Mouse (Mus musculus) heart, postnatal 0 days (tissue): Measurements from ENCODE around the gene Ppp1r12b. TPM values are rescaled to one million over a fixed set of nuclear protein-coding genes. Genes with fewer than 3 reads are reported as not detected.

ENCODE experiments used
- ATAC-seq: fragments of 200-750 bp; cut with Nextera tagmentation; 2 replicates; pipeline ENCODE4 v1.8.0; 2017; ENCODE audit warnings: low read depth, moderate number of reproducible peaks, moderate library complexity; ENCODE audit not compliant: insufficient read depth
- DNase-seq: peaks from one replicate; pipeline ENCODE4 v3.0.0-alpha.2; 2016; ENCODE audit warnings: low spot score
- H3K27ac ChIP-seq: fragments of 300-500 bp; sonication (generic); 2 replicates; pipeline ENCODE4 v1.5.1; 2014; ENCODE audit warnings: low read depth, mild to moderate bottlenecking
- H3K27me3 ChIP-seq: fragments of 300-500 bp; sonication (generic); 2 replicates; pipeline ENCODE4 v1.6.1; 2014; ENCODE audit warnings: low read length, mixed read lengths; ENCODE audit not compliant: control insufficient read depth, insufficient read depth
- H3K36me3 ChIP-seq: fragments of 300-500 bp; sonication (generic); replicated peaks from 2 replicates; pipeline ENCODE4 v1.6.1; 2014; ENCODE audit warnings: low read length, mixed read lengths; ENCODE audit not compliant: control insufficient read depth, insufficient read depth
- H3K4me1 ChIP-seq: fragments of 300-500 bp; sonication (generic); 2 replicates; pipeline ENCODE4 v1.6.1; 2014; ENCODE audit warnings: antibody characterized with exemption; ENCODE audit not compliant: control insufficient read depth, insufficient read depth
- H3K4me2 ChIP-seq: fragments of 300-500 bp; sonication (generic); 2 replicates; pipeline ENCODE4 v1.6.1; 2014; ENCODE audit warnings: low read depth, mild to moderate bottlenecking, low read length, moderate library complexity
- H3K4me3 ChIP-seq: fragments of 300-500 bp; sonication (generic); 2 replicates; pipeline ENCODE4 v1.5.1; 2014; ENCODE audit warnings: low read depth, low read length
- H3K9ac ChIP-seq: fragments of 300-500 bp; sonication (generic); replicated peaks from 2 replicates; pipeline ENCODE4 v1.6.1; 2014; ENCODE audit warnings: low read depth, low read length, mixed read lengths
- H3K9me3 ChIP-seq: fragments of 300-500 bp; sonication (generic); replicated peaks from 2 replicates; pipeline ENCODE4 v1.6.1; 2016; ENCODE audit warnings: low read length; ENCODE audit not compliant: control insufficient read depth
- CTCF ChIP-seq: IDR thresholded peaks from 2 replicates; pipeline ENCODE4 v1.5.1; 2016; ENCODE audit warnings: antibody characterized with exemption, control low read depth, low read depth
- EP300 ChIP-seq: IDR thresholded peaks from 2 replicates; pipeline ENCODE4 v1.6.1; 2016; ENCODE audit warnings: antibody characterized with exemption, low read depth
- WGBS: fragments of 180-500 bp; shearing (Covaris S2); extraction: QIAGEN DNeasy Blood & Tissue Kit; methylation state at CpG from one replicate; pipeline ENCODE4 v1.1.7; 2014; 5-methylcytosine and 5-hydroxymethylcytosine counted together
- polyA plus RNA-seq: library from polyadenylated mRNA; unstranded; fragments of >200 nt; fragmentation: Nextera tagmentation; extraction: Ambion mirVana; gene quantifications from 2 replicates; pipeline ENCODE4 v1.2.1, GENCODE M21; 2015
- total RNA-seq: library from RNA; depleted of rRNA; stranded (reverse); fragments of >200 nt; gene quantifications from 2 replicates; pipeline ENCODE4 v1.2.3, GENCODE M21; 2014; ENCODE audit warnings: low replicate concordance

Gene Ppp1r12b
- total and polyA plus RNA-seq, 2 experiments from 2014 or later = 23.0 to 69.9 TPM

DNA sequence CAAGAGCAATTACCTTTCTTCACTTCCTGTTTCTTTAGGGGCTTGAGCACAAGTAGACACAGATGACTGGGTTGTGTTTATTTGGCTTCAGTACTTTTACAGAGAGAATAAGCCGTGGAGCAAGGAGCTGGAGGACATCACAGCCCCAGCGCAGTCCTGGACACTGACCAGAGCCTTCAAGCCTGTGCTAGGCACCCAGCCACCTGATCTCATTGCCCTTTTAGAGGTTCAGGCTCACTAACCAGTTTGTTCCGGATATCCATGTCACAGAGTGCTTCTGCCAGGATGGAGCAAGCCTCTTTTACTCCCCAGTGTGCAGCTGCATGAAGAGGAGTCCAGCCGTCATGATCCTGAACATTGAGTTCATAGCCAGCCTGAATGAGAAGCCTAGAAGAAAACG, 63.8 kb downstream of the Ppp1r12b start:
- Histone ChIP-seq H3K4me3 (no peak overlapping the region), H3K9me3 (no peaks in the 10 kb centered on the region), H3K9ac (no peak overlapping the region), H3K27ac (no peak overlapping the region), H3K4me2 (no peak overlapping the region), H3K36me3 (peaks cover 71% of the 10 kb centered on the region), H3K27me3 (no peaks in the 10 kb centered on the region), H3K4me1 (no peaks in the 10 kb centered on the region)
- DNase-seq (no peak), ATAC-seq (no peak)
- WGBS = 80% methylated on average over 5 of the region's 5 CpGs
- TF ChIP-seq EP300 = no peak
- no peak for TF ChIP-seq CTCF

DNA sequence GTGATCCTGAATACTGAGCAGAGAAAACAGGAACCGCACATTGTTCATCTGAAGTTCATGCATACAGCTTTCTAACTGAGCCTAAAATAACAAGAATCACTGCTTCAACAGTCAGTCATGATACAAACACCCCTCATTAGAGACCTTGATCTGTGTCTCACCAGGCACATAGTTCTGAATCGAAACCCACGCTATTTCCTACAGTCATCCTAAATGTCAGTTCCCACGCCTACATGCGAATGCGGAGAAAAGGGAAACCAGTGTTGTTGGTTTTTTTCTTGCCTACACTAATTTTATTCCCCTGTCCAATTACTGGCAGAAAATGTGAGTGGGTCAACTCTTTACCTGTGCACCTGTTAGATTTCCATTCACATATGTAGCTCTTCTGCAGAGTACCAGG, 66.1 kb downstream of the Ppp1r12b start:
- no peak overlapping the region for H3K9ac ChIP-seq
- H3K4me3 ChIP-seq = no peak overlapping the region
- ATAC-seq = no peak
- H3K4me1 ChIP-seq = no peaks in the 10 kb centered on the region
- H3K27me3 ChIP-seq = no peaks in the 10 kb centered on the region
- peaks cover 76% of the 10 kb centered on the region for H3K36me3 ChIP-seq
- H3K9me3 ChIP-seq = no peaks in the 10 kb centered on the region
- DNase-seq = no peak
- TF ChIP-seq EP300 = no peak
- no peak for TF ChIP-seq CTCF
- no peak overlapping the region for H3K4me2 ChIP-seq
- 96% methylated on average over 6 of the region's 6 CpGs for WGBS
- H3K27ac ChIP-seq = no peak overlapping the region

DNA sequence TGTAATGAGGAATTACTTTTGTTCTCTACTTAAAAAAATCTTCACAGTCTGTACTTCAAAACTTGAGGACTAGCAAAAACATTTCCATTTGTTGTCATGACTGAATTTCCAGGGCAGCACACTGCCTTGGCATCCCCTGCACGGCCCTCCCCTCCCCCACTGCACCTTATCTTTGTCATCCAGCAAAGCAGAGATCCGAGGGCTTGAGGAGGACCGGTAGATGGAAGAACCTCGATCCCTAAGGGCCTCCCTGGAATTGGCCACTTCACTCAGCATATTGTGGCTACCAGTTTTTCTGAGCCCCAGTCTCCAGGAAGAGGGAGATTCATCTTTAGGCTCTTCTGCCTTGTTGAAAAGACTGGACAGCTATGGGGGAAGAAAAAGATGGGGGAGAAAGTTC, 79.9 kb downstream of the Ppp1r12b start:
- H3K9ac ChIP-seq = no peak overlapping the region
- no peak overlapping the region for H3K4me3 ChIP-seq
- H3K27ac ChIP-seq = no peak overlapping the region
- DNase-seq (no peak), ATAC-seq (no peak)
- H3K4me1 ChIP-seq = no peaks in the 10 kb centered on the region
- H3K4me2 ChIP-seq = no peak overlapping the region
- TF ChIP-seq CTCF (no peak), EP300 (no peak)
- H3K36me3 ChIP-seq = peaks cover 68% of the 10 kb centered on the region
- no peaks in the 10 kb centered on the region for H3K27me3 ChIP-seq
- 12% methylated on average over 4 of the region's 4 CpGs for WGBS
- no peaks in the 10 kb centered on the region for H3K9me3 ChIP-seq

DNA sequence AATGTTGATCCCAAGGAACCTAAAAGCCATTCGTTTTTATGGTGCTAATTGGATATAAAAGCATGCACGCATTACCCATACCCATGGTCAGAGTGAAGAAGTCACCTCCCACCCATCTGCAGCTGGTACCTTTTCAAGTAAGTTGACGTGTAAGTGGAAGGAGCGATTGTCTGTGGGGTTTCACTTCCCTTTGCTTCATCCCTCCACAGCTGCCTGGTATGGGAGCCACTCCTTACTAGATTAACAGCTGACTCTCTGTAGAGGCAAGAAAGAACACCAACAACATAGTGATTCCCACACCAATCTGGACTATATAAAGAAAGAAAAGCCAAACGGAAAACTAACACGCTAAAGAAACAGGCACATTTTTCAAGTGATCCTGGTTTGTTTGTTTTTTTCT, 83.1 kb downstream of the Ppp1r12b start:
- Histone ChIP-seq H3K9me3 (no peaks in the 10 kb centered on the region), H3K4me2 (no peak overlapping the region), H3K4me3 (no peak overlapping the region), H3K9ac (no peak overlapping the region), H3K27ac (no peak overlapping the region), H3K27me3 (no peaks in the 10 kb centered on the region), H3K4me1 (no peaks in the 10 kb centered on the region), H3K36me3 (peaks cover 73% of the 10 kb centered on the region)
- 82% methylated on average over 6 of the region's 6 CpGs for WGBS
- no peak for ATAC-seq
- no peak for DNase-seq
- no peak for TF ChIP-seq CTCF
- TF ChIP-seq EP300 = no peak

DNA sequence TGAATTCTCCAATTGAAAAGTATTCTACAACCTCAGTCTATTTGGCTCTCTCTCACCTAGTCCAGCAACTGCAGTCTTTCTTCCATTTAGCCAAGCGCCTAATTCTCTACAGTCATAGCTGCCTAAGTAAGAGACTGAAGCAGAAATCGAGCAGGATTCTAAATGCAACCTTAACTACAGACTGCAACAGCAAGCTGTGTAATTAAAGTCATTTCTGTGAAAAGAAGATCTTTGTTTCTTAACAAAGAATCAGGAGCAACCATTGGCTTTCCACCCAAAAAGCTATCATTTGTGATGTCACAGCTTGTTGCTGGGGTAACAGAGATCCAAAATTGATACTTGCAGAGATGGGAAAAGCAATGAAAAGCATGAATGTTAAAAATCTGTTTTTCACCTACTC, 89.3 kb downstream of the Ppp1r12b start:
- DNase-seq = no peak
- H3K36me3 ChIP-seq = peaks cover 61% of the 10 kb centered on the region
- WGBS = 87% methylated on average over 2 of the region's 2 CpGs

DNA sequence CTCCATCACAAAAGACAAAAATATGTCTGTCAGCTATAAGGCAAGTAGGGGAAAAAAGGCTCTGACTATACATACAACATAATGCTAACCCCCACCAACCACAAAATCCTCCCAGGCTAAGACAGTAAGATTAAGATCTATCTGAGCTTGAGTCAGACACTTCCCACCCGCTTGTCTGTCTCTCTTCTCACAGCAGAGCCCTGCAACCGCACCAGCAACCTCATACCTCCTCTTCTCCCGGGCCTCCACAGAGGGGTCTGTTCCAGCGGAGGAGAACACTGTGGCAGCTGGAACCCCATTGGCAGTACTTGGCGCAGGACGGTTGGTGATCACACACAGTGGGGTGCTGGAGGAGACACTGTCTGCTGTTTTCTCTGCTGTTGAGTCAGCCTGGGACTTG, 90.2 kb downstream of the Ppp1r12b start:
- 67% methylated on average over 6 of the region's 6 CpGs for WGBS
- no peak overlapping the region for H3K27ac ChIP-seq
- H3K4me3 ChIP-seq = no peak overlapping the region
- ATAC-seq (no peak), DNase-seq (no peak)
- no peaks in the 10 kb centered on the region for H3K27me3 ChIP-seq
- H3K4me1 ChIP-seq = peaks cover 3% of the 10 kb centered on the region; the same call in 1 of the 2 replicates
- no peak for TF ChIP-seq CTCF
- TF ChIP-seq EP300 = no peak
- H3K36me3 ChIP-seq = peaks cover 53% of the 10 kb centered on the region
- H3K9ac ChIP-seq = no peak overlapping the region
- no peaks in the 10 kb centered on the region for H3K9me3 ChIP-seq
- no peak overlapping the region for H3K4me2 ChIP-seq

More for the DNA sequence above, 89.3 kb downstream of the Ppp1r12b start:
- Histone ChIP-seq H3K9ac (no peak overlapping the region), H3K4me2 (no peak overlapping the region), H3K4me3 (no peak overlapping the region), H3K4me1 (peaks cover 3% of the 10 kb centered on the region; the same call in 1 of the 2 replicates), H3K27ac (no peak overlapping the region), H3K27me3 (no peaks in the 10 kb centered on the region), H3K9me3 (no peaks in the 10 kb centered on the region)
- ATAC-seq = no peak
- TF ChIP-seq EP300 (no peak), CTCF (no peak)
